Mouse (Mus musculus) liver, postnatal 0 days (tissue): ENCODE results near the gene Dchs1. TPM values are rescaled to one million over a fixed set of nuclear protein-coding genes. Genes with fewer than 3 reads are reported as not detected.
A peak's percentile ranks its signal among the peaks of the same experiment; 100 is the strongest.

Experiments
- ATAC-seq: fragments of 200-750 bp; cut with Nextera tagmentation; 2 replicates; pipeline ENCODE4 v1.8.0; 2017; ENCODE audit warnings: mild to moderate bottlenecking, moderate library complexity
- DNase-seq: peaks from one replicate; pipeline ENCODE4 v3.0.0-alpha.2; 2016
- H3K27ac ChIP-seq: fragments of 300-500 bp; sonication (generic); 2 replicates; pipeline ENCODE4 v1.5.1; 2014; ENCODE audit warnings: antibody characterized with exemption, moderate library complexity, mild to moderate bottlenecking, low read depth
- H3K27me3 ChIP-seq: fragments of 300-500 bp; sonication (generic); 2 replicates; pipeline ENCODE4 v1.6.1; 2014; ENCODE audit warnings: low read length, control low read depth, mixed read lengths; ENCODE audit not compliant: insufficient read depth
- H3K36me3 ChIP-seq: fragments of 300-500 bp; sonication (generic); replicated peaks from 2 replicates; pipeline ENCODE4 v1.6.1; 2014; ENCODE audit warnings: mild to moderate bottlenecking, control low read depth, low read length, moderate library complexity, mixed read lengths; ENCODE audit not compliant: insufficient read depth
- H3K4me1 ChIP-seq: fragments of 300-500 bp; sonication (generic); 2 replicates; pipeline ENCODE4 v1.6.1; 2014; ENCODE audit warnings: antibody characterized with exemption, mild to moderate bottlenecking, control low read depth; ENCODE audit not compliant: insufficient read depth
- H3K4me2 ChIP-seq: fragments of 300-500 bp; sonication (generic); 2 replicates; pipeline ENCODE4 v1.6.1; 2014; ENCODE audit warnings: low read depth, mild to moderate bottlenecking, low read length, moderate library complexity, mixed read lengths
- H3K4me3 ChIP-seq: fragments of 300-500 bp; sonication (generic); 2 replicates; pipeline ENCODE4 v1.5.1; 2014; ENCODE audit warnings: low read depth, low read length
- H3K9ac ChIP-seq: fragments of 300-500 bp; sonication (generic); replicated peaks from 2 replicates; pipeline ENCODE4 v1.6.1; 2014; ENCODE audit warnings: mild to moderate bottlenecking, moderate library complexity
- H3K9me3 ChIP-seq: fragments of 300-500 bp; sonication (generic); 2 replicates; pipeline ENCODE4 v1.6.1; 2016; ENCODE audit warnings: mild to moderate bottlenecking, control low read depth, low read length, mixed read lengths
- CTCF ChIP-seq: sonication (generic); IDR thresholded peaks from 2 replicates; pipeline ENCODE4 v1.5.1; 2016; ENCODE audit warnings: antibody characterized with exemption, low read depth
- EP300 ChIP-seq: IDR thresholded peaks from 2 replicates; pipeline ENCODE4 v1.6.1; 2016; ENCODE audit warnings: antibody characterized with exemption, low read depth, mild to moderate bottlenecking
- WGBS: fragments of 180-500 bp; shearing (Covaris S2); extraction: QIAGEN DNeasy Blood & Tissue Kit; methylation state at CpG from one replicate; pipeline ENCODE4 v1.1.7; 2014; ENCODE audit not compliant: insufficient replicate concordance; 5-methylcytosine and 5-hydroxymethylcytosine counted together
- polyA plus RNA-seq: library from polyadenylated mRNA; unstranded; fragments of >200 nt; fragmentation: Nextera tagmentation; extraction: Ambion mirVana; gene quantifications from 2 replicates; pipeline ENCODE4 v1.2.1, GENCODE M21; 2015

The Dchs1 gene
- polyA plus RNA-seq, 1 experiment from 2014 or later: 0.58 TPM

GRCm38 (mm10) chr7:105726980-105727325 is 60.5 kb downstream of the Dchs1 start:
- 62% methylated on average over 4 of the region's 4 CpGs for WGBS
- peaks cover 5% of the 10 kb centered on the region; the same call in 1 of the 2 replicates for H3K36me3 ChIP-seq
- H3K27ac ChIP-seq: no peak overlapping the region
- H3K4me2 ChIP-seq: no peak overlapping the region
- no peaks in the 10 kb centered on the region for H3K9me3 ChIP-seq
- no peaks in the 10 kb centered on the region for H3K4me1 ChIP-seq
- TF ChIP-seq CTCF (no peak), EP300 (no peak)
- no peak for ATAC-seq
- no peak for DNase-seq
- H3K27me3 ChIP-seq: no peaks in the 10 kb centered on the region
- no peak overlapping the region for H3K4me3 ChIP-seq
- H3K9ac ChIP-seq: no peak overlapping the region

GRCm38 (mm10) chr7:105726144-105726979 is 61.1 kb downstream of the Dchs1 start:
- no peaks in the 10 kb centered on the region for H3K27me3 ChIP-seq
- WGBS: 75% methylated on average over 4 of the region's 4 CpGs
- H3K36me3 ChIP-seq: no peaks in the 10 kb centered on the region
- H3K4me3 ChIP-seq: no peak overlapping the region
- TF ChIP-seq EP300: no peak
- TF ChIP-seq CTCF: peak; percentile 95
- ATAC-seq (peak; percentile 70), DNase-seq (no peak)
- no peak overlapping the region for H3K27ac ChIP-seq
- no peaks in the 10 kb centered on the region for H3K4me1 ChIP-seq
- no peaks in the 10 kb centered on the region for H3K9me3 ChIP-seq
- no peak overlapping the region for H3K4me2 ChIP-seq
- no peak overlapping the region for H3K9ac ChIP-seq

DNA sequence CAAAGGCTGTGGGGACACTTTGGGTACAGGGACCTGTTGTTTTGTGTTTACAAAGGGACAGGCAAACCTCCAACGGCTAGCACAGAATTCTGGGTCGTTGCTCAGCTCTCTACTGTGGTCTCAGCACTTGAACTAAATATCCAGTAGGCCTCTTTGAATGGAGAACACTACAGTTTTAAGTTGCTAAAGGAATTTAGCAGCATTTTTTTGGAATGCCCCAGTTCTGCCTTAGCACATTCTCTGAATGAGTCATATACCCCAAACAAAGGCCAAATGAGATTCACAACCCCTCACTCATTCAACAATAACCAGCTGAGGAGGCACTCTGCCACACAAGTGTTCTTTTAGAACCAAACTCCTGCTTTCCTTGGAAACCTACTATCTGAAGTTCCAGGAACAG is 65.5 kb downstream of the Dchs1 start:
- no peaks in the 10 kb centered on the region for H3K36me3 ChIP-seq
- H3K4me2 ChIP-seq: no peak overlapping the region
- WGBS: 56% methylated on average over 2 of the region's 2 CpGs
- H3K27me3 ChIP-seq: no peaks in the 10 kb centered on the region
- H3K9me3 ChIP-seq: no peaks in the 10 kb centered on the region
- no peak for TF ChIP-seq EP300
- no peak for TF ChIP-seq CTCF
- ATAC-seq (no peak), DNase-seq (no peak)
- H3K9ac ChIP-seq: no peak overlapping the region
- no peak overlapping the region for H3K4me3 ChIP-seq
- H3K27ac ChIP-seq: no peak overlapping the region
- H3K4me1 ChIP-seq: no peaks in the 10 kb centered on the region

DNA sequence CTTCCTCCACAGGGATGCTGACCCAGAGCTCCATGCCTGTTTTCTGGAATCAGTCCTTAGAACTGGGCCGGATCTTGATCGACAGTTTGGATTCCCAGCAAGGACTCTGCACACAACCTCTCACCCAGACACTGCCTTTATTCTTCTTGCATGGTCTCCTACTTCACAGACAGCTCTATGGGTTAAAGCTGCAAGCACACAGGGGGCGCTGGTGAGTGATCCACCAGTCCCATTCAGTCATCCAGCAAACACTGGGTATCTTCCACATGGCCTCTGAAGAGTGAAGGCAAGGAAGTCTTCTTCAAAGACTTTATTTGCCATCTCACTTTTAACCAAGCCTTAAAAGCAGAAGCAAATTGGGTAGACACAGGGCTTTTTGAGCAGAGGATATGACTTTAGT is 72.1 kb downstream of the Dchs1 start:
- no peak overlapping the region for H3K9ac ChIP-seq
- no peaks in the 10 kb centered on the region for H3K36me3 ChIP-seq
- ATAC-seq (no peak), DNase-seq (no peak)
- no peak overlapping the region for H3K4me3 ChIP-seq
- no peaks in the 10 kb centered on the region for H3K9me3 ChIP-seq
- 48% methylated on average over 3 of the region's 3 CpGs for WGBS
- H3K27me3 ChIP-seq: no peaks in the 10 kb centered on the region
- TF ChIP-seq EP300 (no peak), CTCF (peak; percentile 39)
- H3K4me2 ChIP-seq: no peak overlapping the region
- H3K27ac ChIP-seq: no peak overlapping the region
- no peaks in the 10 kb centered on the region for H3K4me1 ChIP-seq

GRCm38 (mm10) chr7:105708733-105709132 is 78.7 kb downstream of the Dchs1 start:
- Histone ChIP-seq H3K27me3 (no peaks in the 10 kb centered on the region), H3K9ac (no peak overlapping the region), H3K4me1 (no peaks in the 10 kb centered on the region), H3K27ac (no peak overlapping the region), H3K4me3 (no peak overlapping the region), H3K4me2 (no peak overlapping the region), H3K9me3 (no peaks in the 10 kb centered on the region), H3K36me3 (no peaks in the 10 kb centered on the region)
- WGBS: 61% methylated on average over 5 of the region's 5 CpGs
- TF ChIP-seq EP300 (peak; percentile 68), CTCF (no peak)
- peak; percentile 83 for ATAC-seq
- peak; percentile 42 for DNase-seq

DNA sequence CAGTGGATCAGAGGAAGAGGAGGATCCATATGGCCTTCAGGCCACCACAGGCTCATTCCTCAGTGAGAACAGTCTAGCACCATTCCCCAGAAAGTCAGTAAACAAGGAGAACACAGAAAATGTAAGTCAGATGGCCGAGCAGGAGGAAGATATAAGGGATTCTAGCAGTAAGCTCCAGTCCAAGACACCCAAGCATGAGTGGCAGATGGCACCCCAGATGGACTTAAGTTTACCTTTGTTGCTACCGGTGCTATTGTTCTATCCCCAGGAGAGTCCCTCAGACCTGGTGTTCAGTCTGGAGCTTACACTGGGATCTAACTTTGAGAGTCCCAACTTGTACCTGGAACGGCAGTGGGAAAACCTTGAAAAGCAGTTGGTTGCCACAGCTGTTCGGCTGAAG is 83.6 kb downstream of the Dchs1 start:
- DNase-seq: no peak
- Histone ChIP-seq H3K9ac (no peak overlapping the region), H3K9me3 (no peaks in the 10 kb centered on the region), H3K4me3 (no peak overlapping the region), H3K4me2 (no peak overlapping the region), H3K27me3 (no peaks in the 10 kb centered on the region), H3K27ac (no peak overlapping the region), H3K36me3 (no peaks in the 10 kb centered on the region), H3K4me1 (no peaks in the 10 kb centered on the region)
- TF ChIP-seq EP300 (no peak), CTCF (no peak)
- WGBS: 79% methylated on average over 4 of the region's 4 CpGs
- ATAC-seq: no peak
